Mouse (Mus musculus): ENCODE results near the gene Hmx1. TPM values are rescaled to one million over a fixed set of nuclear protein-coding genes. Genes with fewer than 3 reads are reported as not detected.

The Hmx1 gene
- polyA plus RNA-seq, 1 experiment from 2014 or later: not detected

- Histone ChIP-seq H3K9ac (ENCODE audit: low read depth, low read length) (no peak overlapping the region), H3K27ac (ENCODE audit: low read depth, low read length) (no peak overlapping the region), H3K27me3 (replicated peaks; ENCODE audit: control insufficient read depth, insufficient read depth, low read length) (peaks cover 27% of the 10 kb centered on the region), H3K36me3 (ENCODE audit: control insufficient read depth, insufficient read depth, low read length) (no peaks in the 10 kb centered on the region), H3K4me3 (ENCODE audit: low read depth, low read length) (no peak overlapping the region), H3K4me2 (no peak overlapping the region), H3K4me1 (replicated peaks; ENCODE audit: control insufficient read depth, insufficient read depth, low read length) (no peaks in the 10 kb centered on the region), H3K9me3 (ENCODE audit: control insufficient read depth, low read length) (no peaks in the 10 kb centered on the region)
- WGBS: 19% methylated on average over 12 of the region's 12 CpGs
- ATAC-seq (replicated peaks; ENCODE audit: low FRiP score) (no peak), DNase-seq (ENCODE audit: low spot score) (no peak)
Measured at GRCm38 (mm10) chr5:35412833-35413232, 23.9 kb downstream of the Hmx1 start.

GRCm38 (mm10) chr5:35417707-35418106 lies 28.8 kb downstream of the Hmx1 start:
- Histone ChIP-seq H3K4me1 (replicated peaks; ENCODE audit: control insufficient read depth, insufficient read depth, low read length) (no peaks in the 10 kb centered on the region), H3K27me3 (replicated peaks; ENCODE audit: control insufficient read depth, insufficient read depth, low read length) (peaks cover 13% of the 10 kb centered on the region), H3K27ac (ENCODE audit: low read depth, low read length) (no peak overlapping the region), H3K36me3 (ENCODE audit: control insufficient read depth, insufficient read depth, low read length) (no peaks in the 10 kb centered on the region), H3K9me3 (ENCODE audit: control insufficient read depth, low read length) (no peaks in the 10 kb centered on the region), H3K4me2 (no peak overlapping the region), H3K4me3 (ENCODE audit: low read depth, low read length) (no peak overlapping the region), H3K9ac (ENCODE audit: low read depth, low read length) (no peak overlapping the region)
- DNase-seq (ENCODE audit: low spot score): no peak
- WGBS: 55% methylated on average over 7 of the region's 7 CpGs
- no peak; the same call in 1 of the 2 replicates for ATAC-seq (replicated peaks; ENCODE audit: low FRiP score)

GRCm38 (mm10) chr5:35421622-35422021 lies 32.7 kb downstream of the Hmx1 start:
- no peak for DNase-seq (ENCODE audit: low spot score)
- 0 out of 2 replicates have a peak, but pooled peaks cover 2% of the 10 kb centered on the region for H3K9me3 ChIP-seq (ENCODE audit: control insufficient read depth, low read length)
- H3K4me1 ChIP-seq (replicated peaks; ENCODE audit: control insufficient read depth, insufficient read depth, low read length): peaks cover 3% of the 10 kb centered on the region; the same call in 1 of the 2 replicates
- no peak overlapping the region for H3K9ac ChIP-seq (ENCODE audit: low read depth, low read length)
- no peaks in the 10 kb centered on the region for H3K27me3 ChIP-seq (replicated peaks; ENCODE audit: control insufficient read depth, insufficient read depth, low read length)
- H3K4me2 ChIP-seq: no peak overlapping the region
- no peak for ATAC-seq (replicated peaks; ENCODE audit: low FRiP score)
- no peak overlapping the region for H3K27ac ChIP-seq (ENCODE audit: low read depth, low read length)
- 57% methylated on average over 4 of the region's 4 CpGs for WGBS
- no peak overlapping the region for H3K4me3 ChIP-seq (ENCODE audit: low read depth, low read length)
- H3K36me3 ChIP-seq (ENCODE audit: control insufficient read depth, insufficient read depth, low read length): no peaks in the 10 kb centered on the region

- no peak for DNase-seq (ENCODE audit: low spot score)
- Histone ChIP-seq H3K27ac (ENCODE audit: low read depth, low read length) (0 out of 2 replicates have a peak overlapping the region, but pooled peaks have one; percentile 0), H3K36me3 (ENCODE audit: control insufficient read depth, insufficient read depth, low read length) (no peaks in the 10 kb centered on the region), H3K27me3 (replicated peaks; ENCODE audit: control insufficient read depth, insufficient read depth, low read length) (no peaks in the 10 kb centered on the region), H3K4me1 (replicated peaks; ENCODE audit: control insufficient read depth, insufficient read depth, low read length) (peaks cover 3% of the 10 kb centered on the region; the same call in 1 of the 2 replicates), H3K4me3 (ENCODE audit: low read depth, low read length) (no peak overlapping the region), H3K9ac (ENCODE audit: low read depth, low read length) (no peak overlapping the region), H3K4me2 (no peak overlapping the region), H3K9me3 (ENCODE audit: control insufficient read depth, low read length) (0 out of 2 replicates have a peak, but pooled peaks cover 2% of the 10 kb centered on the region)
- ATAC-seq (replicated peaks; ENCODE audit: low FRiP score): peak; percentile 68
- 34% methylated on average over 11 of the region's 11 CpGs for WGBS
Measured at GRCm38 (mm10) chr5:35425218-35425617, 36.3 kb downstream of the Hmx1 start.

GRCm38 (mm10) chr5:35427901-35428300 lies 39.0 kb downstream of the Hmx1 start:
- 60% methylated on average over 6 of the region's 6 CpGs for WGBS
- Histone ChIP-seq H3K4me1 (replicated peaks; ENCODE audit: control insufficient read depth, insufficient read depth, low read length) (peaks cover 3% of the 10 kb centered on the region; the same call in 1 of the 2 replicates), H3K4me2 (no peak overlapping the region), H3K9ac (ENCODE audit: low read depth, low read length) (no peak overlapping the region), H3K36me3 (ENCODE audit: control insufficient read depth, insufficient read depth, low read length) (no peaks in the 10 kb centered on the region), H3K4me3 (ENCODE audit: low read depth, low read length) (no peak overlapping the region), H3K9me3 (ENCODE audit: control insufficient read depth, low read length) (0 out of 2 replicates have a peak, but pooled peaks cover 2% of the 10 kb centered on the region), H3K27me3 (replicated peaks; ENCODE audit: control insufficient read depth, insufficient read depth, low read length) (no peaks in the 10 kb centered on the region), H3K27ac (ENCODE audit: low read depth, low read length) (no peak overlapping the region)
- peak; percentile 39; the same call in 1 of the 2 replicates for ATAC-seq (replicated peaks; ENCODE audit: low FRiP score)
- no peak for DNase-seq (ENCODE audit: low spot score)

- Histone ChIP-seq H3K27me3 (replicated peaks; ENCODE audit: control insufficient read depth, insufficient read depth, low read length) (no peaks in the 10 kb centered on the region), H3K9me3 (ENCODE audit: control insufficient read depth, low read length) (0 out of 2 replicates have a peak, but pooled peaks cover 2% of the 10 kb centered on the region), H3K4me1 (replicated peaks; ENCODE audit: control insufficient read depth, insufficient read depth, low read length) (peaks cover 3% of the 10 kb centered on the region; the same call in 1 of the 2 replicates), H3K27ac (ENCODE audit: low read depth, low read length) (no peak overlapping the region), H3K4me3 (ENCODE audit: low read depth, low read length) (no peak overlapping the region), H3K4me2 (no peak overlapping the region), H3K9ac (ENCODE audit: low read depth, low read length) (no peak overlapping the region), H3K36me3 (ENCODE audit: control insufficient read depth, insufficient read depth, low read length) (no peaks in the 10 kb centered on the region)
- DNase-seq (ENCODE audit: low spot score): no peak
- 77% methylated on average over 6 of the region's 6 CpGs for WGBS
- ATAC-seq (replicated peaks; ENCODE audit: low FRiP score): no peak
Measured at GRCm38 (mm10) chr5:35428421-35428820, 39.5 kb downstream of the Hmx1 start.

- no peaks in the 10 kb centered on the region for H3K27me3 ChIP-seq (replicated peaks; ENCODE audit: control insufficient read depth, insufficient read depth, low read length)
- H3K4me3 ChIP-seq (ENCODE audit: low read depth, low read length): no peak overlapping the region
- ATAC-seq (replicated peaks; ENCODE audit: low FRiP score): no peak
- H3K4me2 ChIP-seq: no peak overlapping the region
- no peaks in the 10 kb centered on the region for H3K4me1 ChIP-seq (replicated peaks; ENCODE audit: control insufficient read depth, insufficient read depth, low read length)
- H3K9ac ChIP-seq (ENCODE audit: low read depth, low read length): no peak overlapping the region
- no peak for DNase-seq (ENCODE audit: low spot score)
- H3K9me3 ChIP-seq (ENCODE audit: control insufficient read depth, low read length): no peaks in the 10 kb centered on the region
- 63% methylated on average over 6 of the region's 6 CpGs for WGBS
- no peaks in the 10 kb centered on the region for H3K36me3 ChIP-seq (ENCODE audit: control insufficient read depth, insufficient read depth, low read length)
- no peak overlapping the region for H3K27ac ChIP-seq (ENCODE audit: low read depth, low read length)
Measured at GRCm38 (mm10) chr5:35432098-35432497, 43.2 kb downstream of the Hmx1 start.

- no peaks in the 10 kb centered on the region for H3K27me3 ChIP-seq (replicated peaks; ENCODE audit: control insufficient read depth, insufficient read depth, low read length)
- 44% methylated on average over 5 of the region's 5 CpGs for WGBS
- no peak overlapping the region for H3K4me3 ChIP-seq (ENCODE audit: low read depth, low read length)
- ATAC-seq (replicated peaks; ENCODE audit: low FRiP score) (no peak), DNase-seq (ENCODE audit: low spot score) (no peak)
- H3K27ac ChIP-seq (ENCODE audit: low read depth, low read length): no peak overlapping the region
- H3K9me3 ChIP-seq (ENCODE audit: control insufficient read depth, low read length): no peaks in the 10 kb centered on the region
- no peak overlapping the region for H3K9ac ChIP-seq (ENCODE audit: low read depth, low read length)
- no peaks in the 10 kb centered on the region for H3K36me3 ChIP-seq (ENCODE audit: control insufficient read depth, insufficient read depth, low read length)
- H3K4me2 ChIP-seq: no peak overlapping the region
- no peaks in the 10 kb centered on the region for H3K4me1 ChIP-seq (replicated peaks; ENCODE audit: control insufficient read depth, insufficient read depth, low read length)
Measured at GRCm38 (mm10) chr5:35434038-35434437, 45.1 kb downstream of the Hmx1 start.

GRCm38 (mm10) chr5:35434703-35435102 lies 45.8 kb downstream of the Hmx1 start:
- Histone ChIP-seq H3K4me3 (ENCODE audit: low read depth, low read length) (no peak overlapping the region), H3K36me3 (ENCODE audit: control insufficient read depth, insufficient read depth, low read length) (no peaks in the 10 kb centered on the region), H3K9ac (ENCODE audit: low read depth, low read length) (no peak overlapping the region), H3K4me2 (no peak overlapping the region), H3K27ac (ENCODE audit: low read depth, low read length) (no peak overlapping the region), H3K4me1 (replicated peaks; ENCODE audit: control insufficient read depth, insufficient read depth, low read length) (no peaks in the 10 kb centered on the region), H3K27me3 (replicated peaks; ENCODE audit: control insufficient read depth, insufficient read depth, low read length) (no peaks in the 10 kb centered on the region), H3K9me3 (ENCODE audit: control insufficient read depth, low read length) (no peaks in the 10 kb centered on the region)
- whole genome bisulfite sequencing: 65% methylated on average over 6 of the region's 6 CpGs
- DNase-seq (ENCODE audit: low spot score): no peak
- ATAC-seq (replicated peaks; ENCODE audit: low FRiP score): no peak

Data from liver, embryonic 11.5 days (tissue).